Mouse (Mus musculus) midbrain, postnatal 0 days (tissue): Measurements from ENCODE around the gene Tbpl1. TPM values are rescaled to one million over a fixed set of nuclear protein-coding genes. Genes with fewer than 3 reads are reported as not detected.

Source experiments
- ATAC-seq: fragments of 200-750 bp; cut with Nextera tagmentation; 2 replicates; pipeline ENCODE4 v1.8.0; 2017; ENCODE audit warnings: moderate number of reproducible peaks, mild to moderate bottlenecking, moderate TSS enrichment, moderate library complexity; ENCODE audit not compliant: low FRiP score
- DNase-seq: peaks from one replicate; pipeline ENCODE4 v3.0.0-alpha.2; 2015; ENCODE audit warnings: low spot score
- H3K27ac ChIP-seq: fragments of 300-500 bp; sonication (generic); 2 replicates; pipeline ENCODE4 v1.5.1; 2014; ENCODE audit warnings: low read depth, mild to moderate bottlenecking, low read length, mixed read lengths
- H3K27me3 ChIP-seq: fragments of 300-500 bp; sonication (generic); 2 replicates; pipeline ENCODE4 v1.6.1; 2014; ENCODE audit warnings: low read length, control low read depth, mixed read lengths; ENCODE audit not compliant: insufficient read depth
- H3K36me3 ChIP-seq: fragments of 300-500 bp; sonication (generic); 2 replicates; pipeline ENCODE4 v1.6.1; 2014; ENCODE audit warnings: low read length, control low read depth, mixed read lengths; ENCODE audit not compliant: insufficient read depth
- H3K4me1 ChIP-seq: fragments of 300-500 bp; sonication (generic); 2 replicates; pipeline ENCODE4 v1.6.1; 2014; ENCODE audit warnings: mild to moderate bottlenecking, control low read depth, antibody characterized with exemption, low read length, mixed read lengths; ENCODE audit not compliant: insufficient read depth
- H3K4me2 ChIP-seq: fragments of 300-500 bp; sonication (generic); 2 replicates; pipeline ENCODE4 v1.6.1; 2014; ENCODE audit warnings: low read depth, mild to moderate bottlenecking, low read length, mixed read lengths; ENCODE audit not compliant: poor library complexity, severe bottlenecking
- H3K4me3 ChIP-seq: fragments of 300-500 bp; sonication (generic); 2 replicates; pipeline ENCODE4 v1.5.1; 2014; ENCODE audit warnings: low read depth, mild to moderate bottlenecking, low read length, moderate library complexity
- H3K9ac ChIP-seq: fragments of 300-500 bp; sonication (generic); replicated peaks from 2 replicates; pipeline ENCODE4 v1.6.1; 2014; ENCODE audit warnings: mild to moderate bottlenecking, low read length, moderate library complexity, mixed read lengths; ENCODE audit not compliant: poor library complexity, severe bottlenecking
- H3K9me3 ChIP-seq: fragments of 300-500 bp; sonication (generic); 2 replicates; pipeline ENCODE4 v1.6.1; 2016; ENCODE audit warnings: low read length, control low read depth
- CTCF ChIP-seq: IDR thresholded peaks from 2 replicates; pipeline ENCODE4 v1.5.1; 2016; ENCODE audit warnings: antibody characterized with exemption, mild to moderate bottlenecking
- WGBS: fragments of 180-500 bp; shearing (Covaris S2); extraction: QIAGEN DNeasy Blood & Tissue Kit; methylation state at CpG from one replicate; pipeline ENCODE4 v1.1.7; 2014; 5-methylcytosine and 5-hydroxymethylcytosine counted together
- polyA plus RNA-seq: library from polyadenylated mRNA; unstranded; fragments of >200 nt; fragmentation: Nextera tagmentation; extraction: Ambion mirVana; gene quantifications from 2 replicates; pipeline ENCODE4 v1.2.1, GENCODE M21; 2015
- total RNA-seq: library from RNA; depleted of rRNA; stranded (reverse); fragments of >200 nt; gene quantifications from 2 replicates; pipeline ENCODE4 v1.2.3, GENCODE M21; 2014

Gene Tbpl1
- total and polyA plus RNA-seq, 2 experiments from 2014 or later, result 36.6 to 62.2 TPM

GRCm38 (mm10) chr10:22714520-22714919 is 17.2 kb downstream of the Tbpl1 start:
- 84% methylated on average over 4 of the region's 4 CpGs for WGBS
- DNase-seq, result peak; percentile 68
- Histone ChIP-seq H3K27ac (no peak overlapping the region), H3K36me3 (no peaks in the 10 kb centered on the region), H3K9ac (no peak overlapping the region), H3K4me2 (no peak overlapping the region), H3K9me3 (no peaks in the 10 kb centered on the region), H3K27me3 (no peaks in the 10 kb centered on the region), H3K4me1 (peaks cover 2% of the 10 kb centered on the region; the same call in 1 of the 2 replicates), H3K4me3 (no peak overlapping the region)
- peak; percentile 87 for TF ChIP-seq CTCF
- peak; percentile 38; the same call in 1 of the 2 replicates for ATAC-seq

- H3K36me3 ChIP-seq, result peaks cover 14% of the 10 kb centered on the region; the same call in 1 of the 2 replicates
- DNase-seq (no peak), ATAC-seq (no peak)
- H3K27me3 ChIP-seq, result no peaks in the 10 kb centered on the region
- H3K4me3 ChIP-seq, result no peak overlapping the region
- no peak for TF ChIP-seq CTCF
- 86% methylated on average over 2 of the region's 2 CpGs for WGBS
- peaks cover 2% of the 10 kb centered on the region; the same call in 1 of the 2 replicates for H3K4me1 ChIP-seq
- H3K4me2 ChIP-seq, result no peak overlapping the region
- no peak overlapping the region for H3K27ac ChIP-seq
- H3K9me3 ChIP-seq, result no peaks in the 10 kb centered on the region
- no peak overlapping the region for H3K9ac ChIP-seq
These were observed 18.8 kb downstream of the Tbpl1 start for GRCm38 (mm10) chr10:22712955-22713354.

- 0 out of 2 replicates have a peak, but pooled peaks have one; percentile 47 for ATAC-seq
These were observed 21.5 kb downstream of the Tbpl1 start for GRCm38 (mm10) chr10:22710173-22710777.

GRCm38 (mm10) chr10:22708190-22708843 is 23.4 kb downstream of the Tbpl1 start:
- H3K9ac ChIP-seq, result no peak overlapping the region
- no peaks in the 10 kb centered on the region for H3K9me3 ChIP-seq
- no peak overlapping the region for H3K4me2 ChIP-seq
- ATAC-seq (no peak), DNase-seq (no peak)
- H3K27me3 ChIP-seq, result no peaks in the 10 kb centered on the region
- peaks cover 33% of the 10 kb centered on the region for H3K36me3 ChIP-seq
- no peak for TF ChIP-seq CTCF
- no peak overlapping the region for H3K27ac ChIP-seq
- 92% methylated on average over 7 of the region's 7 CpGs for WGBS
- H3K4me3 ChIP-seq, result no peak overlapping the region
- no peaks in the 10 kb centered on the region for H3K4me1 ChIP-seq

More at GRCm38 (mm10) chr10:22710173-22710777, 21.5 kb downstream of the Tbpl1 start:
- WGBS, result 83% methylated on average over 13 of the region's 13 CpGs
- peaks cover 2% of the 10 kb centered on the region; the same call in 1 of the 2 replicates for H3K4me1 ChIP-seq
- peaks cover 33% of the 10 kb centered on the region for H3K36me3 ChIP-seq
- H3K27me3 ChIP-seq, result no peaks in the 10 kb centered on the region
- no peak overlapping the region for H3K27ac ChIP-seq
- no peaks in the 10 kb centered on the region for H3K9me3 ChIP-seq
- no peak overlapping the region for H3K4me3 ChIP-seq
- H3K4me2 ChIP-seq, result no peak overlapping the region
- no peak overlapping the region for H3K9ac ChIP-seq
- no peak for DNase-seq
- TF ChIP-seq CTCF, result peak; percentile 49

GRCm38 (mm10) chr10:22703844-22704243 is 27.9 kb downstream of the Tbpl1 start:
- Histone ChIP-seq H3K4me3 (no peak overlapping the region), H3K9ac (no peak overlapping the region), H3K4me2 (no peak overlapping the region), H3K27me3 (no peaks in the 10 kb centered on the region), H3K4me1 (no peaks in the 10 kb centered on the region), H3K36me3 (peaks cover 30% of the 10 kb centered on the region), H3K9me3 (no peaks in the 10 kb centered on the region), H3K27ac (no peak overlapping the region)
- WGBS, result 91% methylated on average over 6 of the region's 6 CpGs
- ATAC-seq (no peak), DNase-seq (no peak)
- TF ChIP-seq CTCF, result no peak
